Mouse (Mus musculus) G1E (cell line): ENCODE data around the gene Crtc1.

ENCODE experiments used
- CTCF ChIP-seq: IDR thresholded peaks from 2 replicates; pipeline ENCODE4 v1.5.1; 2012; ENCODE audit warnings: low read depth, low read length, inconsistent platforms, mixed read lengths
- GATA1 ChIP-seq: IDR thresholded peaks from 2 replicates; pipeline ENCODE4 v1.6.1; 2012; ENCODE audit warnings: borderline replicate concordance, low read length, inconsistent platforms, mixed read lengths
- GATA2 ChIP-seq: IDR thresholded peaks from 2 replicates; pipeline ENCODE4 v1.6.1; 2012; ENCODE audit warnings: low read depth, low read length, inconsistent platforms, borderline replicate concordance
- TAL1 ChIP-seq: conservative IDR thresholded peaks from 2 replicates; pipeline ENCODE4 v1.6.1; 2012; ENCODE audit warnings: low read depth, low read length, inconsistent platforms, mixed read lengths

DNA sequence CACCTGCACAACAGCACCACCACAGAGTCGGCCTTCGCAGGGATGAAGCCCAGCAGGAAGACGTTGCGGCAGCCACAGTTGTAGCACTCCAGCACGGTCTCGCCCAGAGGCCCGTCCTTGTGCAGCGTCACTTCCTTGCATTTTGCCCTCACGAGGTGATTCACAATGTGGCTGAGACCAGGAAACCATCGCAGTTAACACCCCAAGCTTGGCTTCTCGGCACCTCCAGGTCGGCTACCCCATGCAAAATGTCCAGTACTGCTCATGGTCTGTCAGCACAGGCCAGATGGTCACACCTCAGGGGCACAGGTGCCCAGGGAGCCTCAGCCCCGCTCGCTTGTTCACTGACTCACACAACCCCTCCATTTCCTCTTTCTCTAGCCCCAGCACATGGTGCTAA lies 97.4 kb downstream of the Crtc1 start:
- TF ChIP-seq CTCF = no peak
- TF ChIP-seq TAL1 = no peak
- TF ChIP-seq GATA1 = no peak
- no peak for TF ChIP-seq GATA2
